Mouse (Mus musculus) frontal cortex, adult (tissue): ENCODE data around the gene Hhip.
A peak's percentile ranks its signal among the peaks of the same experiment; 100 is the strongest.

Source experiments
- ATAC-seq: cut with Nextera tagmentation; 2 replicates; pipeline ENCODE4 v1.9.2; 2017; ENCODE audit warnings: mild to moderate bottlenecking, moderate library complexity, mixed read lengths; ENCODE audit not compliant: low TSS enrichment

Hhip gene

GRCm38 (mm10) chr8:80057198-80058174 lies at the start of gene Hhip:
Hhip (minus strand) TSS chr8:80058006.
- ATAC-seq: peak; percentile 67

GRCm38 (mm10) chr8:80087021-80087420 lies 29.2 kb upstream of the Hhip start:
- ATAC-seq: no peak

GRCm38 (mm10) chr8:80058193-80058592 lies 387 bp upstream of the Hhip start:
- peak; percentile 48 for ATAC-seq

- ATAC-seq: no peak
These were observed 1.3 kb downstream of the Hhip start for GRCm38 (mm10) chr8:80056331-80057070.

- ATAC-seq: no peak
These were observed 2.0 kb downstream of the Hhip start for GRCm38 (mm10) chr8:80055777-80056176.

- no peak for ATAC-seq
These were observed 2.7 kb downstream of the Hhip start for GRCm38 (mm10) chr8:80055094-80055493.

- peak; percentile 29; the same call in 1 of the 2 replicates for ATAC-seq
These were observed 3.6 kb downstream of the Hhip start for GRCm38 (mm10) chr8:80054216-80054615.

GRCm38 (mm10) chr8:80052838-80053237 lies 5.0 kb downstream of the Hhip start:
- no peak for ATAC-seq

GRCm38 (mm10) chr8:80051494-80051893 lies 6.3 kb downstream of the Hhip start:
- ATAC-seq: no peak

- no peak for ATAC-seq
These were observed 8.4 kb downstream of the Hhip start for GRCm38 (mm10) chr8:80049256-80050005.

- no peak for ATAC-seq
These were observed 9.6 kb downstream of the Hhip start for GRCm38 (mm10) chr8:80048256-80048655.

- no peak for ATAC-seq
These were observed 20.1 kb downstream of the Hhip start for GRCm38 (mm10) chr8:80037644-80038253.

- no peak for ATAC-seq
These were observed 25.2 kb downstream of the Hhip start for GRCm38 (mm10) chr8:80032604-80033003.

- ATAC-seq: no peak
These were observed 26.2 kb downstream of the Hhip start for GRCm38 (mm10) chr8:80031330-80032293.

- ATAC-seq: no peak
These were observed 28.2 kb downstream of the Hhip start for GRCm38 (mm10) chr8:80029631-80030030.

GRCm38 (mm10) chr8:80020469-80020868 lies 37.3 kb downstream of the Hhip start:
- no peak for ATAC-seq

GRCm38 (mm10) chr8:80015818-80016217 lies 42.0 kb downstream of the Hhip start:
- no peak for ATAC-seq

GRCm38 (mm10) chr8:80004421-80004820 lies 53.4 kb downstream of the Hhip start:
- no peak for ATAC-seq

GRCm38 (mm10) chr8:80002313-80002712 lies 55.5 kb downstream of the Hhip start:
- ATAC-seq: no peak

GRCm38 (mm10) chr8:79995075-79995474 lies 62.7 kb downstream of the Hhip start:
- no peak for ATAC-seq
